Mouse (Mus musculus) forebrain, embryonic 13.5 days (tissue): ENCODE data around the gene Azi2. TPM values are rescaled to one million over a fixed set of nuclear protein-coding genes. Genes with fewer than 3 reads are reported as not detected.

Source experiments
- ATAC-seq: fragments of 200-750 bp; cut with Nextera tagmentation; 2 replicates; pipeline ENCODE4 v1.8.0; 2017
- H3K27ac ChIP-seq: fragments of 300-500 bp; sonication (generic); 2 replicates; pipeline ENCODE4 v1.5.1; 2015; ENCODE audit warnings: inconsistent platforms, mild to moderate bottlenecking, moderate library complexity
- H3K27me3 ChIP-seq: fragments of 300-500 bp; sonication (generic); 2 replicates; pipeline ENCODE4 v1.6.1; 2015; ENCODE audit warnings: mild to moderate bottlenecking, inconsistent platforms
- H3K36me3 ChIP-seq: fragments of 300-500 bp; sonication (generic); 2 replicates; pipeline ENCODE4 v1.6.1; 2015; ENCODE audit warnings: mild to moderate bottlenecking, inconsistent platforms; ENCODE audit not compliant: poor library complexity, severe bottlenecking
- H3K4me1 ChIP-seq: fragments of 300-500 bp; sonication (generic); 2 replicates; pipeline ENCODE4 v1.6.1; 2015; ENCODE audit warnings: inconsistent platforms
- H3K4me2 ChIP-seq: fragments of 300-500 bp; sonication (generic); 2 replicates; pipeline ENCODE4 v1.6.1; 2015; ENCODE audit warnings: inconsistent platforms, mild to moderate bottlenecking, moderate library complexity
- H3K4me3 ChIP-seq: fragments of 300-500 bp; sonication (generic); 2 replicates; pipeline ENCODE4 v1.5.1; 2015; ENCODE audit warnings: mild to moderate bottlenecking, inconsistent platforms
- H3K9ac ChIP-seq: fragments of 300-500 bp; sonication (generic); 2 replicates; pipeline ENCODE4 v1.6.1; 2015; ENCODE audit warnings: mild to moderate bottlenecking, inconsistent platforms
- H3K9me3 ChIP-seq: fragments of 300-500 bp; sonication (generic); replicated peaks from 2 replicates; pipeline ENCODE4 v1.6.1; 2016; ENCODE audit warnings: inconsistent platforms
- WGBS: fragments of 180-500 bp; shearing (Covaris S2); methylation state at CpG from one replicate; pipeline ENCODE4 v1.1.7; 2015; 5-methylcytosine and 5-hydroxymethylcytosine counted together
- polyA plus RNA-seq: library from polyadenylated mRNA; unstranded; fragments of >200 nt; fragmentation: Nextera tagmentation; extraction: Ambion mirVana; gene quantifications from 2 replicates; pipeline ENCODE4 v1.2.1, GENCODE M21; 2015

Gene Azi2
- polyA plus RNA-seq, 1 experiment from 2014 or later: 73.7 TPM

GRCm38 (mm10) chr9:118041646-118042045, 1.3 kb downstream of the Azi2 start:
- Histone ChIP-seq H3K9me3 (no peaks in the 10 kb centered on the region), H3K4me3 (peak overlapping the region; percentile 80), H3K4me1 (peaks cover 18% of the 10 kb centered on the region), H3K4me2 (peak overlapping the region; percentile 73), H3K27me3 (no peaks in the 10 kb centered on the region), H3K27ac (no peak overlapping the region), H3K9ac (peak overlapping the region; percentile 87), H3K36me3 (no peaks in the 10 kb centered on the region)
- WGBS: 29% methylated on average over 5 of the region's 5 CpGs
- no peak for ATAC-seq

GRCm38 (mm10) chr9:118042738-118043137, 2.4 kb downstream of the Azi2 start:
- no peaks in the 10 kb centered on the region for H3K27me3 ChIP-seq
- H3K27ac ChIP-seq: no peak overlapping the region
- 92% methylated on average over 4 of the region's 4 CpGs for WGBS

GRCm38 (mm10) chr9:118043581-118043980, 3.3 kb downstream of the Azi2 start:
- Histone ChIP-seq H3K4me2 (no peak overlapping the region), H3K9me3 (no peaks in the 10 kb centered on the region), H3K4me1 (peaks cover 18% of the 10 kb centered on the region), H3K4me3 (no peak overlapping the region), H3K9ac (no peak overlapping the region), H3K27me3 (no peaks in the 10 kb centered on the region), H3K36me3 (peaks cover 7% of the 10 kb centered on the region), H3K27ac (no peak overlapping the region)
- WGBS: 91% methylated on average over 3 of the region's 3 CpGs
- ATAC-seq: no peak

More at GRCm38 (mm10) chr9:118042738-118043137, 2.4 kb downstream of the Azi2 start:
- Histone ChIP-seq H3K36me3 (peaks cover 3% of the 10 kb centered on the region; the same call in 1 of the 2 replicates), H3K9me3 (no peaks in the 10 kb centered on the region), H3K4me3 (no peak overlapping the region), H3K4me2 (peak overlapping the region; percentile 73; the same call in 1 of the 2 replicates), H3K4me1 (peaks cover 18% of the 10 kb centered on the region), H3K9ac (no peak overlapping the region)
- ATAC-seq: no peak

GRCm38 (mm10) chr9:118045011-118045533, 4.8 kb downstream of the Azi2 start:
- Histone ChIP-seq H3K4me2 (no peak overlapping the region), H3K36me3 (peaks cover 11% of the 10 kb centered on the region), H3K4me1 (peaks cover 18% of the 10 kb centered on the region), H3K4me3 (no peak overlapping the region), H3K27ac (no peak overlapping the region), H3K27me3 (no peaks in the 10 kb centered on the region), H3K9me3 (no peaks in the 10 kb centered on the region), H3K9ac (no peak overlapping the region)
- 72% methylated on average over 1 of the region's 1 CpGs for WGBS
- ATAC-seq: no peak

GRCm38 (mm10) chr9:118053286-118053685, 13.0 kb downstream of the Azi2 start:
- Histone ChIP-seq H3K9me3 (no peaks in the 10 kb centered on the region), H3K4me1 (no peaks in the 10 kb centered on the region), H3K27ac (no peak overlapping the region), H3K36me3 (peaks cover 41% of the 10 kb centered on the region), H3K4me3 (no peak overlapping the region), H3K4me2 (no peak overlapping the region), H3K9ac (no peak overlapping the region), H3K27me3 (no peaks in the 10 kb centered on the region)
- no peak for ATAC-seq
- 51% methylated on average over 1 of the region's 1 CpGs for whole genome bisulfite sequencing

GRCm38 (mm10) chr9:118059101-118059500, 18.8 kb downstream of the Azi2 start:
- peaks cover 41% of the 10 kb centered on the region for H3K36me3 ChIP-seq
- H3K9me3 ChIP-seq: no peaks in the 10 kb centered on the region
- H3K4me2 ChIP-seq: no peak overlapping the region
- no peaks in the 10 kb centered on the region for H3K27me3 ChIP-seq
- H3K27ac ChIP-seq: no peak overlapping the region
- no peaks in the 10 kb centered on the region for H3K4me1 ChIP-seq
- H3K9ac ChIP-seq: no peak overlapping the region
- WGBS: 92% methylated on average over 3 of the region's 3 CpGs
- no peak for ATAC-seq
- no peak overlapping the region for H3K4me3 ChIP-seq

GRCm38 (mm10) chr9:118070442-118070841, 30.1 kb downstream of the Azi2 start:
- H3K27ac ChIP-seq: no peak overlapping the region
- H3K9ac ChIP-seq: no peak overlapping the region
- no peak overlapping the region for H3K4me2 ChIP-seq
- ATAC-seq: no peak
- no peaks in the 10 kb centered on the region for H3K9me3 ChIP-seq
- no peaks in the 10 kb centered on the region for H3K27me3 ChIP-seq
- WGBS: 94% methylated on average over 6 of the region's 6 CpGs
- no peaks in the 10 kb centered on the region for H3K4me1 ChIP-seq
- peaks cover 39% of the 10 kb centered on the region for H3K36me3 ChIP-seq
- H3K4me3 ChIP-seq: no peak overlapping the region

GRCm38 (mm10) chr9:118071337-118071736, 31.0 kb downstream of the Azi2 start:
- Histone ChIP-seq H3K27me3 (no peaks in the 10 kb centered on the region), H3K4me1 (no peaks in the 10 kb centered on the region), H3K4me2 (no peak overlapping the region), H3K36me3 (peaks cover 37% of the 10 kb centered on the region), H3K9me3 (no peaks in the 10 kb centered on the region), H3K4me3 (no peak overlapping the region), H3K27ac (no peak overlapping the region), H3K9ac (no peak overlapping the region)
- no peak for ATAC-seq
- 82% methylated on average over 3 of the region's 3 CpGs for WGBS

- Histone ChIP-seq H3K9ac (no peak overlapping the region), H3K27ac (no peak overlapping the region), H3K27me3 (no peaks in the 10 kb centered on the region), H3K9me3 (no peaks in the 10 kb centered on the region), H3K4me2 (no peak overlapping the region), H3K4me3 (no peak overlapping the region), H3K4me1 (no peaks in the 10 kb centered on the region), H3K36me3 (peaks cover 29% of the 10 kb centered on the region)
- WGBS: 89% methylated on average over 5 of the region's 5 CpGs
- no peak for ATAC-seq
These were observed 31.8 kb downstream of the Azi2 start for GRCm38 (mm10) chr9:118072101-118072500.

GRCm38 (mm10) chr9:118073358-118073757, 33.1 kb downstream of the Azi2 start:
- Histone ChIP-seq H3K4me3 (no peak overlapping the region), H3K9me3 (no peaks in the 10 kb centered on the region), H3K4me2 (no peak overlapping the region), H3K27ac (no peak overlapping the region), H3K36me3 (peaks cover 17% of the 10 kb centered on the region), H3K27me3 (no peaks in the 10 kb centered on the region), H3K9ac (no peak overlapping the region), H3K4me1 (no peaks in the 10 kb centered on the region)
- no peak for ATAC-seq
- 96% methylated on average over 3 of the region's 3 CpGs for WGBS

GRCm38 (mm10) chr9:118082575-118083431, 42.5 kb downstream of the Azi2 start:
- Histone ChIP-seq H3K27me3 (no peaks in the 10 kb centered on the region), H3K4me3 (peak overlapping the region; percentile 19; the same call in 1 of the 2 replicates), H3K9ac (peak overlapping the region; percentile 46; the same call in 1 of the 2 replicates), H3K27ac (peak overlapping the region; percentile 57), H3K36me3 (no peaks in the 10 kb centered on the region), H3K9me3 (no peaks in the 10 kb centered on the region), H3K4me1 (peaks cover 11% of the 10 kb centered on the region), H3K4me2 (peak overlapping the region; percentile 51)
- WGBS: 27% methylated on average over 22 of the region's 22 CpGs
- ATAC-seq: no peak

GRCm38 (mm10) chr9:118083834-118084233, 43.5 kb downstream of the Azi2 start:
- H3K27me3 ChIP-seq: no peaks in the 10 kb centered on the region
- H3K4me3 ChIP-seq: no peak overlapping the region
- H3K27ac ChIP-seq: no peak overlapping the region
- H3K9me3 ChIP-seq: no peaks in the 10 kb centered on the region
- H3K4me2 ChIP-seq: no peak overlapping the region
- H3K9ac ChIP-seq: no peak overlapping the region
- ATAC-seq: no peak
- H3K36me3 ChIP-seq: no peaks in the 10 kb centered on the region
- peaks cover 11% of the 10 kb centered on the region for H3K4me1 ChIP-seq
- WGBS: 51% methylated on average over 4 of the region's 4 CpGs
